26 mouse cellular contexts compared by ENCODE assay signal in genomic region chr15:12115722-12116230, GRCm38 (mm10). TPM values are rescaled to one million over a fixed set of nuclear protein-coding genes. Genes with fewer than 3 reads are reported as not detected.
DNase-seq lines count a peak whose midpoint lies in the region; ATAC-seq and TF ChIP-seq lines count a peak whose summit lies in the region.
"Had no signal": no experiment of that assay in that cellular context is flagged by ENCODE, and none has a peak within 500 bp of the region (broad histone marks: within the 10 kb centered on the region; RNA-seq: fewer than 3 reads in every experiment).

No protein-coding gene starts in this region.

- no peak overlapping the region for H3K9ac ChIP-seq in lung, postnatal 0 days (replicated peaks; ENCODE audit: low read depth)
- H3K9ac ChIP-seq in MEL (ENCODE audit: control insufficient read depth, low read depth, low read length, poor library complexity, severe bottlenecking): no peak overlapping the region
- H3K9ac ChIP-seq in stomach, postnatal 0 days (ENCODE audit: low read length): no peak overlapping the region; the same call in 1 of the 2 replicates
- H3K9ac ChIP-seq: embryonic facial prominence, embryonic 15.5 days; heart, embryonic 13.5 days; hindbrain, embryonic 14.5 days; intestine, embryonic 15.5 days had no signal

- TF ChIP-seq EP300 in lung, postnatal 0 days (IDR thresholded peaks at IDR 0.05): no peak
- no peak for TF ChIP-seq EP300 in MEL (IDR thresholded peaks at IDR 0.05; ENCODE audit: low read depth in 1 of 2, low read length in 2 of 2)
- no peak for TF ChIP-seq EP300 in stomach, postnatal 0 days (optimal IDR thresholded peaks at IDR 0.05)

- H3K4me3 ChIP-seq in lung, postnatal 0 days (ENCODE audit: low read depth, low read length): no peak overlapping the region
- peak overlapping the region; percentile 54 for H3K4me3 ChIP-seq in E14TG2a.4 (replicated peaks; ENCODE audit: low read length)
- no peak overlapping the region for H3K4me3 ChIP-seq in MEL (ENCODE audit: control insufficient read depth in 1 of 2, insufficient read depth in 1 of 2, low read depth in 2 of 2, low read length in 2 of 2)
- no peak overlapping the region for H3K4me3 ChIP-seq in stomach, postnatal 0 days (ENCODE audit: low read depth, low read length)
- H3K4me3 ChIP-seq: embryonic facial prominence, embryonic 15.5 days; erythroblast, embryonic 14.5 days; forebrain, embryonic 10.5 days; gastrocnemius, adult 2 months; heart, embryonic 13.5 days; intestine, embryonic 15.5 days had no signal

- no peak for TF ChIP-seq CTCF in lung, postnatal 0 days (IDR thresholded peaks at IDR 0.05)
- no peak for TF ChIP-seq CTCF in E14TG2a.4 (conservative IDR thresholded peaks at IDR 0.05; ENCODE audit: low read length)
- no peak for TF ChIP-seq CTCF in MEL (IDR thresholded peaks at IDR 0.05 in 2 of 3, conservative IDR thresholded peaks at IDR 0.05 in 1 of 3; ENCODE audit: control insufficient read depth in 1 of 3, insufficient read depth in 1 of 3, low read depth in 2 of 3, low read length in 3 of 3, poor library complexity in 1 of 3, severe bottlenecking in 1 of 3)
- TF ChIP-seq CTCF in stomach, postnatal 0 days (IDR thresholded peaks at IDR 0.05; ENCODE audit: low read depth): no peak

- no peak overlapping the region for H3K4me2 ChIP-seq in lung, postnatal 0 days (replicated peaks; ENCODE audit: low read depth, low read length)
- no peak overlapping the region for H3K4me2 ChIP-seq in stomach, postnatal 0 days (replicated peaks; ENCODE audit: low read depth)
- H3K4me2 ChIP-seq: embryonic facial prominence, embryonic 15.5 days; hindbrain, embryonic 14.5 days; intestine, embryonic 15.5 days had no signal

- no peak overlapping the region for H3K27ac ChIP-seq in lung, postnatal 0 days (ENCODE audit: low read length)
- no peak overlapping the region for H3K27ac ChIP-seq in MEL (ENCODE audit: control insufficient read depth, low read depth, low read length)
- H3K27ac ChIP-seq in stomach, postnatal 0 days (replicated peaks): peak overlapping the region; percentile 70; the same call in 1 of the 2 replicates
- H3K27ac ChIP-seq: embryonic facial prominence, embryonic 15.5 days; forebrain, embryonic 10.5 days; gastrocnemius, adult 2 months; heart, embryonic 13.5 days; hindbrain, embryonic 14.5 days; intestine, embryonic 15.5 days had no signal

- no peaks in the 10 kb centered on the region for H3K4me1 ChIP-seq in lung, postnatal 0 days (ENCODE audit: insufficient read depth, low read depth, low read length)
- H3K4me1 ChIP-seq in E14TG2a.4 (replicated peaks; ENCODE audit: low read depth, low read length) (peaks cover 43% of the 10 kb centered on the region), MEL (ENCODE audit: control insufficient read depth in 1 of 2, insufficient read depth in 2 of 2, low read length in 2 of 2) (peaks cover 24% of the 10 kb centered on the region in 2 experiments)
- H3K4me1 ChIP-seq in stomach, postnatal 0 days (replicated peaks; ENCODE audit: control insufficient read depth, insufficient read depth): peaks cover 3% of the 10 kb centered on the region; the same call in 1 of the 2 replicates

- no peak for ATAC-seq in lung, postnatal 0 days
- ATAC-seq in stomach, postnatal 0 days (ENCODE audit: low FRiP score, low TSS enrichment): peak; percentile 16; the same call in 1 of the 2 replicates
- ATAC-seq: CD4-positive, CD25-positive, alpha-beta regulatory T cell, adult 4 months; forebrain, embryonic 14.5 days; intestine, embryonic 15.5 days had no signal

- H3K79me2 ChIP-seq in MEL (ENCODE audit: control insufficient read depth, insufficient read depth, low read length, poor library complexity): peaks cover 23% of the 10 kb centered on the region

- H3K9me3 ChIP-seq in lung, postnatal 0 days (ENCODE audit: low read length): no peaks in the 10 kb centered on the region
- no peaks in the 10 kb centered on the region for H3K9me3 ChIP-seq in E14TG2a.4 (ENCODE audit: low read length)
- H3K9me3 ChIP-seq in MEL (replicated peaks; ENCODE audit: insufficient read depth, low read length): no peaks in the 10 kb centered on the region
- H3K9me3 ChIP-seq in stomach, postnatal 0 days (ENCODE audit: control insufficient read depth, low read length): no peaks in the 10 kb centered on the region
- H3K9me3 ChIP-seq: embryonic facial prominence, embryonic 15.5 days; forebrain, embryonic 10.5 days; G1E; heart, embryonic 13.5 days; intestine, embryonic 15.5 days had no signal

- WGBS in lung, postnatal 0 days: 47% methylated on average over 6 of the region's 6 CpGs
- WGBS in stomach, postnatal 0 days: 38% methylated on average over 6 of the region's 6 CpGs

- no peaks in the 10 kb centered on the region for H3K36me3 ChIP-seq in lung, postnatal 0 days (ENCODE audit: insufficient read depth, low read length)
- no peaks in the 10 kb centered on the region for H3K36me3 ChIP-seq in E14TG2a.4 (ENCODE audit: insufficient read depth, low read length)
- peaks cover 9 to 13% of the 10 kb centered on the region in 2 experiments for H3K36me3 ChIP-seq in MEL (ENCODE audit: control insufficient read depth in 1 of 2, insufficient read depth in 2 of 2, low read length in 2 of 2)
- no peaks in the 10 kb centered on the region for H3K36me3 ChIP-seq in stomach, postnatal 0 days (ENCODE audit: control insufficient read depth, insufficient read depth, low read length)
- H3K36me3 ChIP-seq: embryonic facial prominence, embryonic 15.5 days; intestine, embryonic 15.5 days had no signal

- no peak for TF ChIP-seq RAD21 in MEL (IDR thresholded peaks at IDR 0.05; ENCODE audit: low read depth, low read length)

- peak; percentile 22 for DNase-seq in lung, postnatal 0 days (ENCODE audit: low spot score)
- DNase-seq in lung, adult 18-20 months: no peak
- DNase-seq in MEL (ENCODE audit: low read depth, low spot score): peak; percentile 48
- DNase-seq in stomach, postnatal 0 days (ENCODE audit: low spot score): peak; percentile 35
- DNase-seq in kidney, adult 11 months: no peak
- DNase-seq in layer of hippocampus, postnatal 14 days (ENCODE audit: low spot score in 2 of 2): no peak
- DNase-seq: adrenal gland, adult 2 months; adrenal gland, postnatal 25 days; cerebellum, adult 2 months; cerebellum, postnatal 14 days; embryo, embryonic 11 days; gastrocnemius, adult 2 months; gastrocnemius, postnatal 36 days; heart, postnatal 10 days; heart, postnatal 4 days; kidney, adult 2 months had no signal

- H3K27me3 ChIP-seq in lung, postnatal 0 days (replicated peaks; ENCODE audit: insufficient read depth, low read length): no peaks in the 10 kb centered on the region
- H3K27me3 ChIP-seq in E14TG2a.4 (ENCODE audit: insufficient read depth, low read length) (no peaks in the 10 kb centered on the region), MEL (ENCODE audit: control insufficient read depth in 1 of 2, insufficient read depth in 2 of 2, low read length in 2 of 2) (no peaks in the 10 kb centered on the region)
- no peaks in the 10 kb centered on the region for H3K27me3 ChIP-seq in stomach, postnatal 0 days (ENCODE audit: control insufficient read depth, insufficient read depth, low read length)
- H3K27me3 ChIP-seq: embryonic facial prominence, embryonic 15.5 days; heart, embryonic 13.5 days; intestine, embryonic 15.5 days had no signal

- no peak for TF ChIP-seq POLR2A in MEL (IDR thresholded peaks at IDR 0.05; ENCODE audit: control insufficient read depth in 1 of 2, insufficient read depth in 1 of 2, low read depth in 1 of 2, low read length in 2 of 2, poor library complexity in 1 of 2)

TF ChIP-seq in MEL, 35 proteins besides CTCF, POLR2A, EP300 and RAD21:
- no peak for TF ChIP-seq ZKSCAN1 (IDR thresholded peaks at IDR 0.05; ENCODE audit: low read depth, low read length)

RNA-seq across cellular contexts. Expression of gene Zfr, which starts 1.9 kb away (rescaled TPM):
- 91.9 and 102 TPM in 2 replicates for polyA plus RNA-seq in lung, postnatal 0 days (2015; fragmentation: Nextera tagmentation; extraction: Ambion mirVana)
- 51.3 and 54.4 TPM in 2 replicates for total RNA-seq in MEL (2012; rRNA removed)
- 100 to 1,000 TPM; 108 to 199 TPM for polyA plus RNA-seq in MEL (2012; ENCODE audit: insufficient read depth in 1 of 2, insufficient read length in 2 of 2, low read depth in 1 of 2, low replicate concordance in 2 of 2, missing spikeins in 1 of 2)
- polyA plus RNA-seq in stomach, postnatal 0 days (2015; fragmentation: Nextera tagmentation; extraction: Ambion mirVana): 40.5 and 52.9 TPM in 2 replicates
- 100 to 1,000 TPM; 332 to 347 TPM for total RNA-seq in layer of hippocampus, postnatal 14 days (2021)

Comparison
In these comparisons a context has a peak if more than half of its experiments do, and no peak if none do; other contexts are left out.
1. DNase-seq: peak in lung, postnatal 0 days (single experiment), MEL (single experiment) and stomach, postnatal 0 days (single experiment); none in lung, adult 18-20 months (0 of 2), kidney, adult 11 months (single experiment) and layer of hippocampus, postnatal 14 days (0 of 2).